In genomic region chr13:63112043-63112597, GRCm38 (mm10) we compare ENCODE assay signal across 9 mouse cellular contexts.
DNase-seq lines count a peak whose midpoint lies in the region; ATAC-seq and TF ChIP-seq lines count a peak whose summit lies in the region.
"Had no signal": no experiment of that assay in that cellular context is flagged by ENCODE, and none has a peak within 500 bp of the region (broad histone marks: within the 10 kb centered on the region; RNA-seq: fewer than 3 reads in every experiment).

No protein-coding gene starts in this region.

- no peak overlapping the region for H3K4me2 ChIP-seq in hindbrain, embryonic 16.5 days (ENCODE audit: low read length)
- H3K4me2 ChIP-seq in heart, embryonic 14.5 days (ENCODE audit: low read length), result no peak overlapping the region
- H3K4me2 ChIP-seq in limb, embryonic 14.5 days (replicated peaks; ENCODE audit: low read depth, low read length, severe bottlenecking), result no peak overlapping the region
- no peak overlapping the region for H3K4me2 ChIP-seq in forebrain, embryonic 13.5 days
- H3K4me2 ChIP-seq: liver, embryonic 15.5 days had no signal

- H3K27ac ChIP-seq in hindbrain, embryonic 10.5 days, result peak overlapping the region; percentile 71
- no peak overlapping the region; the same call in 1 of the 2 replicates for H3K27ac ChIP-seq in hindbrain, embryonic 16.5 days (ENCODE audit: low read depth, low read length)
- H3K27ac ChIP-seq in heart, embryonic 14.5 days (replicated peaks in 1 of 2; ENCODE audit: control insufficient read depth in 1 of 2, insufficient read depth in 1 of 2, low read depth in 2 of 2, low read length in 2 of 2), result peak overlapping the region; percentile 42 to 75
- peak overlapping the region; percentile 79 for H3K27ac ChIP-seq in limb, embryonic 14.5 days (replicated peaks; ENCODE audit: low read depth, low read length)
- no peak overlapping the region for H3K27ac ChIP-seq in forebrain, embryonic 13.5 days
- H3K27ac ChIP-seq: liver, embryonic 15.5 days had no signal

- H3K27me3 ChIP-seq in hindbrain, embryonic 10.5 days (ENCODE audit: insufficient read depth, poor library complexity, severe bottlenecking), result no peaks in the 10 kb centered on the region
- H3K27me3 ChIP-seq in hindbrain, embryonic 16.5 days (replicated peaks; ENCODE audit: control insufficient read depth, insufficient read depth, low read length), result no peaks in the 10 kb centered on the region
- H3K27me3 ChIP-seq in heart, embryonic 14.5 days (ENCODE audit: control insufficient read depth, insufficient read depth, low read length), result no peaks in the 10 kb centered on the region
- no peaks in the 10 kb centered on the region for H3K27me3 ChIP-seq in limb, embryonic 14.5 days (ENCODE audit: control insufficient read depth, insufficient read depth, low read length)
- H3K27me3 ChIP-seq in forebrain, embryonic 13.5 days, result 0 out of 2 replicates have a peak, but pooled peaks cover 5% of the 10 kb centered on the region
- H3K27me3 ChIP-seq: liver, embryonic 15.5 days had no signal

- peaks cover 30% of the 10 kb centered on the region for H3K4me1 ChIP-seq in hindbrain, embryonic 10.5 days (replicated peaks)
- peaks cover 10% of the 10 kb centered on the region for H3K4me1 ChIP-seq in hindbrain, embryonic 16.5 days (ENCODE audit: control insufficient read depth, insufficient read depth, low read depth, low read length)
- H3K4me1 ChIP-seq in heart, embryonic 14.5 days (ENCODE audit: control insufficient read depth in 2 of 2, insufficient read depth in 2 of 2, low read length in 2 of 2), result peaks cover 9 to 24% of the 10 kb centered on the region in 2 experiments
- peaks cover 30% of the 10 kb centered on the region for H3K4me1 ChIP-seq in limb, embryonic 14.5 days (ENCODE audit: control insufficient read depth, insufficient read depth, low read length)
- H3K4me1 ChIP-seq in forebrain, embryonic 13.5 days, result peaks cover 23% of the 10 kb centered on the region

- WGBS in hindbrain, embryonic 10.5 days, result 88% methylated on average over 4 of the region's 4 CpGs
- WGBS in hindbrain, embryonic 16.5 days, result 76% methylated on average over 4 of the region's 4 CpGs
- WGBS in heart, embryonic 14.5 days, result 74% methylated on average over 4 of the region's 4 CpGs
- WGBS in limb, embryonic 14.5 days, result 55% methylated on average over 4 of the region's 4 CpGs
- 56% methylated on average over 4 of the region's 4 CpGs for WGBS in forebrain, embryonic 13.5 days

- no peaks in the 10 kb centered on the region for H3K36me3 ChIP-seq in hindbrain, embryonic 10.5 days
- no peaks in the 10 kb centered on the region for H3K36me3 ChIP-seq in hindbrain, embryonic 16.5 days (ENCODE audit: control insufficient read depth, insufficient read depth, low read length)
- no peaks in the 10 kb centered on the region for H3K36me3 ChIP-seq in heart, embryonic 14.5 days (ENCODE audit: control insufficient read depth, insufficient read depth, low read length)
- no peaks in the 10 kb centered on the region for H3K36me3 ChIP-seq in limb, embryonic 14.5 days (ENCODE audit: control insufficient read depth, insufficient read depth, low read length)
- no peaks in the 10 kb centered on the region for H3K36me3 ChIP-seq in forebrain, embryonic 13.5 days (ENCODE audit: poor library complexity, severe bottlenecking)
- H3K36me3 ChIP-seq: liver, embryonic 15.5 days had no signal

- no peak overlapping the region for H3K9ac ChIP-seq in hindbrain, embryonic 16.5 days (ENCODE audit: low read depth, low read length)
- no peak overlapping the region for H3K9ac ChIP-seq in heart, embryonic 14.5 days (ENCODE audit: low read length)
- no peak overlapping the region for H3K9ac ChIP-seq in limb, embryonic 14.5 days (ENCODE audit: low read depth, low read length, severe bottlenecking)
- H3K9ac ChIP-seq in forebrain, embryonic 13.5 days, result no peak overlapping the region
- H3K9ac ChIP-seq: liver, embryonic 15.5 days had no signal

- no peak overlapping the region for H3K4me3 ChIP-seq in hindbrain, embryonic 10.5 days
- H3K4me3 ChIP-seq in hindbrain, embryonic 16.5 days (ENCODE audit: low read length), result no peak overlapping the region
- no peak overlapping the region for H3K4me3 ChIP-seq in heart, embryonic 14.5 days (ENCODE audit: control insufficient read depth in 1 of 2, insufficient read depth in 1 of 2, low read depth in 1 of 2, low read length in 2 of 2)
- H3K4me3 ChIP-seq in limb, embryonic 14.5 days (replicated peaks; ENCODE audit: low read length), result no peak overlapping the region
- no peak overlapping the region for H3K4me3 ChIP-seq in forebrain, embryonic 13.5 days
- H3K4me3 ChIP-seq: liver, embryonic 15.5 days had no signal

- H3K9me3 ChIP-seq in hindbrain, embryonic 10.5 days, result no peaks in the 10 kb centered on the region
- H3K9me3 ChIP-seq in hindbrain, embryonic 16.5 days (ENCODE audit: control insufficient read depth, low read length), result no peaks in the 10 kb centered on the region
- H3K9me3 ChIP-seq in heart, embryonic 14.5 days (ENCODE audit: control insufficient read depth, low read length), result no peaks in the 10 kb centered on the region
- H3K9me3 ChIP-seq in limb, embryonic 14.5 days (ENCODE audit: control insufficient read depth, low read length), result no peaks in the 10 kb centered on the region
- H3K9me3 ChIP-seq in forebrain, embryonic 13.5 days (replicated peaks), result no peaks in the 10 kb centered on the region
- H3K9me3 ChIP-seq: liver, embryonic 15.5 days had no signal

- no peak for ATAC-seq in hindbrain, embryonic 16.5 days
- ATAC-seq in heart, embryonic 14.5 days (ENCODE audit: insufficient number of reproducible peaks, insufficient read depth, low FRiP score, low read depth), result no peak
- ATAC-seq in limb, embryonic 14.5 days (ENCODE audit: low FRiP score, low read depth), result no peak
- no peak for ATAC-seq in forebrain, embryonic 13.5 days

- TF ChIP-seq POLR2A in limb, embryonic 14.5 days (IDR thresholded peaks at IDR 0.05; ENCODE audit: borderline replicate concordance, extremely low read depth, insufficient read depth, insufficient read length), result no peak

- no peak for DNase-seq in hindbrain, embryonic 10.5 days (ENCODE audit: low spot score)
- peak; percentile 43 for DNase-seq in brain, adult 2 months (ENCODE audit: low read depth, low spot score)
- DNase-seq in limb, embryonic 14.5 days (ENCODE audit: low spot score), result no peak
- DNase-seq in c-Kit-positive CD71-positive TER-119-positive erythroid progenitor cells, embryonic 14.5 days (ENCODE audit: low spot score), result no peak
- DNase-seq in cerebellum, adult 8-10 months, result no peak

Comparison
In these comparisons a context has a peak if more than half of its experiments do, and no peak if none do; other contexts are left out.
1. H3K27ac ChIP-seq: peak in hindbrain, embryonic 10.5 days (single experiment), heart, embryonic 14.5 days (2 of 2) and limb, embryonic 14.5 days (single experiment); none in hindbrain, embryonic 16.5 days (single experiment) and forebrain, embryonic 13.5 days (single experiment).